Mouse (Mus musculus) CH12.LX (cell line): ENCODE measurements at regions not wholly inside any gene's neighbourhood (a gene's known extent, or its start where the extent isn't known, plus 50 kb on each side); places are given as distances from the start of the nearest gene placed in this dataset.

ENCODE experiments used
- BHLHE40 ChIP-seq: IDR thresholded peaks from 2 replicates; pipeline ENCODE4 v1.6.1; 2011; ENCODE audit warnings: mild to moderate bottlenecking, low read depth, low read length, improper control_type of control experiment
- CTCF ChIP-seq, 2 experiments: IDR thresholded peaks in 1 of 2; conservative IDR thresholded peaks in 1 of 2; 2 replicates each; pipeline ENCODE4 v1.5.1; 2011 to 2012; ENCODE audit warnings: low read depth in 2 of 2, low read length in 2 of 2, improper control_type of control experiment in 1 of 2, inconsistent platforms in 1 of 2, mild to moderate bottlenecking in 1 of 2, moderate library complexity in 1 of 2
- E2F4 ChIP-seq: IDR thresholded peaks from 2 replicates; pipeline ENCODE4 v1.6.1; 2011; ENCODE audit warnings: low read depth, low read length, improper control_type of control experiment; ENCODE audit not compliant: insufficient replicate concordance
- EP300 ChIP-seq: IDR thresholded peaks from 2 replicates; pipeline ENCODE4 v1.6.1; 2011; ENCODE audit warnings: low read length, improper control_type of control experiment
- GABPA ChIP-seq: IDR thresholded peaks from 2 replicates; pipeline ENCODE4 v1.6.1; 2012; ENCODE audit warnings: low read depth, low read length, improper control_type of control experiment, inconsistent platforms; ENCODE audit not compliant: insufficient replicate concordance
- KAT2A ChIP-seq: IDR thresholded peaks from 2 replicates; pipeline ENCODE4 v1.6.1; 2012; ENCODE audit warnings: low read length, improper control_type of control experiment, inconsistent platforms; ENCODE audit not compliant: insufficient replicate concordance
- MAFK ChIP-seq: IDR thresholded peaks from 2 replicates; pipeline ENCODE4 v1.6.1; 2011; ENCODE audit warnings: low read length, improper control_type of control experiment; ENCODE audit not compliant: insufficient replicate concordance
- NRF1 ChIP-seq: IDR thresholded peaks from 2 replicates; pipeline ENCODE4 v1.6.1; 2014; ENCODE audit warnings: low read depth, mild to moderate bottlenecking, inconsistent platforms, low read length, improper control_type of control experiment, moderate library complexity
- POLR2A ChIP-seq: IDR thresholded peaks from 2 replicates; pipeline ENCODE4 v1.6.1; 2011; ENCODE audit warnings: low read depth, mild to moderate bottlenecking, improper control_type of control experiment, low read length
- POLR2AphosphoS2 ChIP-seq: IDR thresholded peaks from 2 replicates; pipeline ENCODE4 v1.6.1; 2011; ENCODE audit warnings: low read depth, low read length, improper control_type of control experiment
- SMC3 ChIP-seq: IDR thresholded peaks from 2 replicates; pipeline ENCODE4 v1.6.1; 2011; ENCODE audit warnings: low read depth, low read length, improper control_type of control experiment
- USF2 ChIP-seq: conservative IDR thresholded peaks from 2 replicates; pipeline ENCODE4 v1.6.1; 2011; ENCODE audit warnings: low read depth, low read length, improper control_type of control experiment
- ZNF384 ChIP-seq: IDR thresholded peaks from 2 replicates; pipeline ENCODE4 v1.6.1; 2012; ENCODE audit warnings: low read depth, low read length, improper control_type of control experiment, inconsistent platforms

- TF ChIP-seq BHLHE40, result no peak
- no peak for TF ChIP-seq ZNF384
- no peak for TF ChIP-seq EP300
- no peak for TF ChIP-seq SMC3
- no peak for TF ChIP-seq POLR2A
- no peak for TF ChIP-seq NRF1
- TF ChIP-seq CTCF (conservative IDR thresholded peaks at IDR 0.05 in 1 of 2, IDR thresholded peaks at IDR 0.05 in 1 of 2; ENCODE audit: low read depth in 2 of 2, low read length in 2 of 2), result no peak
- TF ChIP-seq GABPA, result no peak
- TF ChIP-seq MAFK, result no peak
- no peak for TF ChIP-seq E2F4
- TF ChIP-seq USF2, result no peak
- TF ChIP-seq KAT2A, result no peak
- TF ChIP-seq POLR2AphosphoS2, result no peak
Measured at GRCm38 (mm10) chr11:112611073-112611472, 171.0 kb upstream of the Sox9 start.
